Mouse (Mus musculus): ENCODE results near the gene Ccdc171. TPM values are rescaled to one million over a fixed set of nuclear protein-coding genes. Genes with fewer than 3 reads are reported as not detected.

Ccdc171 gene
- polyA plus RNA-seq, 1 experiment from 2014 or later = 4.2 TPM

- no peaks in the 10 kb centered on the region for H3K36me3 ChIP-seq (ENCODE audit: control insufficient read depth, insufficient read depth, low read length)
Measured at GRCm38 (mm10) chr4:83816925-83817324, 291.6 kb downstream of the Ccdc171 start.

GRCm38 (mm10) chr4:83829718-83830459, 304.5 kb downstream of the Ccdc171 start:
- DNase-seq (ENCODE audit: low spot score) = no peak
- Histone ChIP-seq H3K4me2 (no peak overlapping the region), H3K4me3 (ENCODE audit: low read depth, low read length) (no peak overlapping the region), H3K9me3 (ENCODE audit: control insufficient read depth, low read length) (no peaks in the 10 kb centered on the region), H3K9ac (ENCODE audit: low read depth, low read length) (no peak overlapping the region), H3K36me3 (ENCODE audit: control insufficient read depth, insufficient read depth, low read length) (no peaks in the 10 kb centered on the region), H3K4me1 (replicated peaks; ENCODE audit: control insufficient read depth, insufficient read depth, low read length) (no peaks in the 10 kb centered on the region), H3K27ac (ENCODE audit: low read depth, low read length) (no peak overlapping the region), H3K27me3 (replicated peaks; ENCODE audit: control insufficient read depth, insufficient read depth, low read length) (no peaks in the 10 kb centered on the region)
- ATAC-seq (replicated peaks; ENCODE audit: low FRiP score) = no peak
- WGBS = 89% methylated on average over 4 of the region's 4 CpGs

More at GRCm38 (mm10) chr4:83816925-83817324, 291.6 kb downstream of the Ccdc171 start:
- H3K9me3 ChIP-seq (ENCODE audit: control insufficient read depth, low read length) = no peaks in the 10 kb centered on the region
- H3K27ac ChIP-seq (ENCODE audit: low read depth, low read length) = no peak overlapping the region
- H3K4me2 ChIP-seq = no peak overlapping the region
- no peaks in the 10 kb centered on the region for H3K4me1 ChIP-seq (replicated peaks; ENCODE audit: control insufficient read depth, insufficient read depth, low read length)
- no peak overlapping the region for H3K9ac ChIP-seq (ENCODE audit: low read depth, low read length)
- WGBS = 89% methylated on average over 4 of the region's 4 CpGs
- H3K27me3 ChIP-seq (replicated peaks; ENCODE audit: control insufficient read depth, insufficient read depth, low read length) = no peaks in the 10 kb centered on the region
- DNase-seq (ENCODE audit: low spot score) = no peak
- no peak for ATAC-seq (replicated peaks; ENCODE audit: low FRiP score)
- no peak overlapping the region for H3K4me3 ChIP-seq (ENCODE audit: low read depth, low read length)

GRCm38 (mm10) chr4:83830891-83831880, 305.8 kb downstream of the Ccdc171 start:
- ATAC-seq (replicated peaks; ENCODE audit: low FRiP score) (no peak), DNase-seq (ENCODE audit: low spot score) (no peak)
- no peak overlapping the region for H3K4me2 ChIP-seq
- no peaks in the 10 kb centered on the region for H3K4me1 ChIP-seq (replicated peaks; ENCODE audit: control insufficient read depth, insufficient read depth, low read length)
- H3K9ac ChIP-seq (ENCODE audit: low read depth, low read length) = no peak overlapping the region
- 71% methylated on average over 13 of the region's 13 CpGs for WGBS
- H3K27ac ChIP-seq (ENCODE audit: low read depth, low read length) = no peak overlapping the region
- no peaks in the 10 kb centered on the region for H3K27me3 ChIP-seq (replicated peaks; ENCODE audit: control insufficient read depth, insufficient read depth, low read length)
- H3K36me3 ChIP-seq (ENCODE audit: control insufficient read depth, insufficient read depth, low read length) = no peaks in the 10 kb centered on the region
- H3K9me3 ChIP-seq (ENCODE audit: control insufficient read depth, low read length) = no peaks in the 10 kb centered on the region
- H3K4me3 ChIP-seq (ENCODE audit: low read depth, low read length) = no peak overlapping the region

- Histone ChIP-seq H3K4me2 (no peak overlapping the region), H3K36me3 (ENCODE audit: control insufficient read depth, insufficient read depth, low read length) (no peaks in the 10 kb centered on the region), H3K9ac (ENCODE audit: low read depth, low read length) (no peak overlapping the region), H3K27ac (ENCODE audit: low read depth, low read length) (no peak overlapping the region), H3K9me3 (ENCODE audit: control insufficient read depth, low read length) (no peaks in the 10 kb centered on the region), H3K4me1 (replicated peaks; ENCODE audit: control insufficient read depth, insufficient read depth, low read length) (no peaks in the 10 kb centered on the region), H3K4me3 (ENCODE audit: low read depth, low read length) (no peak overlapping the region), H3K27me3 (replicated peaks; ENCODE audit: control insufficient read depth, insufficient read depth, low read length) (no peaks in the 10 kb centered on the region)
- DNase-seq (ENCODE audit: low spot score) (no peak), ATAC-seq (replicated peaks; ENCODE audit: low FRiP score) (no peak)
- 74% methylated on average over 2 of the region's 2 CpGs for WGBS
Measured at GRCm38 (mm10) chr4:83839077-83839476, 313.7 kb downstream of the Ccdc171 start.

GRCm38 (mm10) chr4:83846304-83846703, 321.0 kb downstream of the Ccdc171 start:
- 69% methylated on average over 7 of the region's 7 CpGs for WGBS
- ATAC-seq (replicated peaks; ENCODE audit: low FRiP score) (no peak), DNase-seq (ENCODE audit: low spot score) (no peak)
- H3K27ac ChIP-seq (ENCODE audit: low read depth, low read length) = no peak overlapping the region
- no peak overlapping the region for H3K4me2 ChIP-seq
- H3K4me3 ChIP-seq (ENCODE audit: low read depth, low read length) = no peak overlapping the region
- no peaks in the 10 kb centered on the region for H3K36me3 ChIP-seq (ENCODE audit: control insufficient read depth, insufficient read depth, low read length)
- H3K9me3 ChIP-seq (ENCODE audit: control insufficient read depth, low read length) = no peaks in the 10 kb centered on the region
- H3K9ac ChIP-seq (ENCODE audit: low read depth, low read length) = no peak overlapping the region
- no peaks in the 10 kb centered on the region for H3K4me1 ChIP-seq (replicated peaks; ENCODE audit: control insufficient read depth, insufficient read depth, low read length)
- H3K27me3 ChIP-seq (replicated peaks; ENCODE audit: control insufficient read depth, insufficient read depth, low read length) = no peaks in the 10 kb centered on the region

- H3K4me1 ChIP-seq (replicated peaks; ENCODE audit: control insufficient read depth, insufficient read depth, low read length) = no peaks in the 10 kb centered on the region
- H3K9me3 ChIP-seq (ENCODE audit: control insufficient read depth, low read length) = no peaks in the 10 kb centered on the region
- no peak overlapping the region for H3K27ac ChIP-seq (ENCODE audit: low read depth, low read length)
- no peaks in the 10 kb centered on the region for H3K27me3 ChIP-seq (replicated peaks; ENCODE audit: control insufficient read depth, insufficient read depth, low read length)
- no peak overlapping the region for H3K9ac ChIP-seq (ENCODE audit: low read depth, low read length)
- no peak for DNase-seq (ENCODE audit: low spot score)
- H3K4me3 ChIP-seq (ENCODE audit: low read depth, low read length) = no peak overlapping the region
- WGBS = 88% methylated on average over 5 of the region's 5 CpGs
- no peak overlapping the region for H3K4me2 ChIP-seq
- no peaks in the 10 kb centered on the region for H3K36me3 ChIP-seq (ENCODE audit: control insufficient read depth, insufficient read depth, low read length)
- ATAC-seq (replicated peaks; ENCODE audit: low FRiP score) = no peak
Measured at GRCm38 (mm10) chr4:83853885-83854284, 328.5 kb downstream of the Ccdc171 start.

GRCm38 (mm10) chr4:83861706-83862105, 336.4 kb downstream of the Ccdc171 start:
- WGBS = 61% methylated on average over 3 of the region's 3 CpGs
- no peak overlapping the region for H3K4me2 ChIP-seq
- H3K9me3 ChIP-seq (ENCODE audit: control insufficient read depth, low read length) = no peaks in the 10 kb centered on the region
- no peaks in the 10 kb centered on the region for H3K4me1 ChIP-seq (replicated peaks; ENCODE audit: control insufficient read depth, insufficient read depth, low read length)
- H3K4me3 ChIP-seq (ENCODE audit: low read depth, low read length) = no peak overlapping the region
- no peak for ATAC-seq (replicated peaks; ENCODE audit: low FRiP score)
- no peaks in the 10 kb centered on the region for H3K27me3 ChIP-seq (replicated peaks; ENCODE audit: control insufficient read depth, insufficient read depth, low read length)
- no peak for DNase-seq (ENCODE audit: low spot score)
- no peak overlapping the region for H3K27ac ChIP-seq (ENCODE audit: low read depth, low read length)
- H3K36me3 ChIP-seq (ENCODE audit: control insufficient read depth, insufficient read depth, low read length) = no peaks in the 10 kb centered on the region
- no peak overlapping the region for H3K9ac ChIP-seq (ENCODE audit: low read depth, low read length)

GRCm38 (mm10) chr4:83862295-83862694, 336.9 kb downstream of the Ccdc171 start:
- no peaks in the 10 kb centered on the region for H3K36me3 ChIP-seq (ENCODE audit: control insufficient read depth, insufficient read depth, low read length)
- H3K27ac ChIP-seq (ENCODE audit: low read depth, low read length) = no peak overlapping the region
- H3K27me3 ChIP-seq (replicated peaks; ENCODE audit: control insufficient read depth, insufficient read depth, low read length) = no peaks in the 10 kb centered on the region
- H3K4me3 ChIP-seq (ENCODE audit: low read depth, low read length) = no peak overlapping the region
- ATAC-seq (replicated peaks; ENCODE audit: low FRiP score) (no peak), DNase-seq (ENCODE audit: low spot score) (no peak)
- H3K9ac ChIP-seq (ENCODE audit: low read depth, low read length) = no peak overlapping the region
- no peak overlapping the region for H3K4me2 ChIP-seq
- no peaks in the 10 kb centered on the region for H3K4me1 ChIP-seq (replicated peaks; ENCODE audit: control insufficient read depth, insufficient read depth, low read length)
- 71% methylated on average over 7 of the region's 7 CpGs for WGBS
- no peaks in the 10 kb centered on the region for H3K9me3 ChIP-seq (ENCODE audit: control insufficient read depth, low read length)

All from liver, embryonic 11.5 days (tissue).